Mouse (Mus musculus) c-Kit-positive CD71-positive TER-119-negative erythroid progenitor cells, embryonic 14.5 days (primary cell): ENCODE data around the gene Bfsp2.

Experiments
- DNase-seq: peaks from one replicate; pipeline ENCODE4 v3.0.0-alpha.2; 2013; ENCODE audit warnings: low read depth

The Bfsp2 gene

DNA sequence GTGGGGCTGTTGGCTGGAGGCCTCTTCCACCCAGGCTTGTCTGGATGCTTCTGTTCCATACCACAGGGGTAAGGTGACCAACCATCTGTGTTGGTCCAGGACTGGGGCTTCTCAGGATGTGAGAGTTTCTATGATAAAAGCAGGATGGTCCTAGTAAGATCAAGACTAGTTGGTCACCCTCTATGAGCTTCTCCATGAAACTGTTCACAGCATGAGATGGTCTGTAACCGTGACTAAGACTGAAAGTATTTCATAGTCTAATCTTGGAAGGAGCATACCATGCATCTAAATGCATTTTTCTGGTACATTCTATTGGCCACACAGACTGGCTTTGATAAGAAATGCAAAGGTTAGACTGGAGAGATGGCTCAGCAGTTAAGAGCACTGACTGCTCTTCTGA, 96.6 kb downstream of the Bfsp2 start:
- no peak for DNase-seq

DNA sequence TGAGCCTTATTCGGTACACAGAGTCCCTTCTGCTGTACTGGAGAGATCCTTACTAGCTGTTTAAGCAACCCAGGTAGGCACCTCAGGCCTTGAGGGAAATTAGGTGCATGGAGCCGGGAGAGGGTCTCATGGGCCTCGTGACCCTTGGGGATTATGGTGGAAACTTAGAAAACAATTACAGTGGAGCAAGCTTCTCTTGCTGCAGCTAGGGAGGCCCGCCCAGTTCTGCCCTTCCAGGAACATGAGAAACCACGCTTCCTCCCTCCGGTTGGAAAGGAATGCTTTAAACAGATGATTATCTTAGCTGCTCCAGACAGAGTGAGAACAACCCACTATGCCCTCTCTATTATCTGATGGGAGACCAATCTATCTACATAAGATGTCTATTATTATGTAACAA, 97.2 kb downstream of the Bfsp2 start:
- DNase-seq, result no peak

- DNase-seq, result no peak
Observed at GRCm38 (mm10) chr9:103380566-103380965, 99.7 kb downstream of the Bfsp2 start.

DNA sequence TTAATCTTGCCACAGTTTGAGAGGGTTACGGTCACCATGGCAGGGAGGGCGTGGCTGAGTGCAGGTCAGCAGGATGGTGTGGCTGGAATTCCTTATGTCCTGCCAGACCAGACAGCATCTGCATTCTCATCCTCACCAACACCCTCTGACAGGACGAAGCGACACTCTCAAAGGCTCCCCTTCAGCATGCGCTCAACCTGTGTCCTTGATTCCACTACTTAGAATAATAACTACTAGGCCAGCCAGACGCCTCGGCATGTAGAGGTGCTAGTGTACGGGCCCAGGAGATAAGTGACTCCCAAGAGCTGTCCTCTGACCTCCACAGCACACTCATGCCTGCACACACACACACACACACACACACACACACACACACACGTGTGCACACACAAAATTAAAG, 101.0 kb downstream of the Bfsp2 start:
- no peak for DNase-seq

GRCm38 (mm10) chr9:103378686-103379085, 101.5 kb downstream of the Bfsp2 start:
- no peak for DNase-seq

- no peak for DNase-seq
Observed at GRCm38 (mm10) chr9:103376346-103377320, 103.6 kb downstream of the Bfsp2 start.
